Mouse (Mus musculus) heart, adult 11 months (tissue): ENCODE data around the gene Acot7.

Experiments
- DNase-seq: peaks from one replicate; pipeline ENCODE4 v3.0.0; 2022

Gene Acot7

GRCm38 (mm10) chr4:152276389-152277347 is 98.7 kb downstream of the Acot7 start:
- peak; percentile 91 for DNase-seq

DNA sequence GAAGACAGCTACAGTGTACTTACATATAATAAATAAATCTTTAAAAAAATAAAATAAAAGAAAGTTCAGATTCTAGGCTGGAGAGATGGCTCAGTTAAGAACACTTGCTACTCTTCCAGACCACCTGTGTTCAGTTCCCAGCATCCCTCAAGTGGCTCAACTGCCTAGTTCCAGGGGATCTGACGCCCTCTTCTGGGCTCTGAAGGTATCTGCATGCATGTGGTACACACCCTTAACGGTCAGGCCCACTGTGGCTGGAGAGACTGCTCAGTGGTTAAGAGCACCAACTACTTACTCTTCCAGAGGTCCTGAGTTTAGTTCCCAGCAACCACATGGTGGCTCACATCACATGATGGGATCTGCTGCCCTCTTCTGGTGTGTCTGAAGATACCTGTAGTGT is 100.0 kb downstream of the Acot7 start:
- no peak for DNase-seq

- no peak for DNase-seq
Measured at GRCm38 (mm10) chr4:152278986-152279385, 101.1 kb downstream of the Acot7 start.

- DNase-seq = no peak
Measured at GRCm38 (mm10) chr4:152281601-152282000, 103.7 kb downstream of the Acot7 start.

GRCm38 (mm10) chr4:152282721-152283120 is 104.8 kb downstream of the Acot7 start:
- DNase-seq = no peak

- DNase-seq = peak; percentile 97
Measured at GRCm38 (mm10) chr4:152283186-152283950, 105.4 kb downstream of the Acot7 start.

- peak; percentile 97 for DNase-seq
Measured at GRCm38 (mm10) chr4:152285505-152285904, 107.6 kb downstream of the Acot7 start.

DNA sequence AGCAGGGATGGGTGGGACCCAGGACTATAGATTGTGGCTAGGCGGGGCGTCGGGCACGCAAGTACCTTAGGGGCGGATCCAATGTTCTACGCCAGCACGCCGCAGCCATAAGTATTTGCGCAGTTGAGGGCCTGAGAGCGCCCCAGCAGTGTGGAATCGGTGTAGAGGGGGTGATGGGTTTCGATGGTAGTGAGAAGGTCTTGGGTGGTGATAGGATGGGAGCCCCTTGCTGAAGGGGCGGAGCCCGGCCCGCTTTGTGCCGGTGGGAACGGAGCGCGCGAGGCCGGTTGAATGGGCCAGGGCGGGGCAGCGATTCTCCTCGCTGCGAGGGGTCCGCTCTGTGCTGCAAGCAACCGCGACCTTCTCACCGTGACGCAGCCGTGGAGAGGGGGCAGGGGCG is 108.2 kb downstream of the Acot7 start:
- peak; percentile 91 for DNase-seq

DNA sequence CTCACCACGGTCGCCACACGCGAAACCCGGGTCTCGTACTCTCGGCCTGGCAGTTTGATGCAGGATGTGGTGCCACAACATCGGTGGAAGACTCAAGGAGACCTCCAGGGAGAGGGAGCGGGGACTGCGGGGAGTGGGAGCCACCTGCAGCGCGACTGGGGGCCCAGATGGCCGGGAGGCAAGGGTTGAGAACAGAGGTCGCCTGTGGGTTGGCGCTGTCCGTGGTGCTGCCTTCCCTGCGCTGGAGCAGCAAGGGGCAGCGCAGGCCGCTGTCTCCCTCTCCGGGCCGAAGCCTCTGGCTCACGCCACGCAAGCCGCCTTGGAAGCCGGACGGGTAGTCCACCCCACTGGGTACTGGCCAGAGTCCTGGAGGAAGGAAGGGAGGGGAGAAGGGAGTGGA is 109.0 kb downstream of the Acot7 start:
- DNase-seq = peak; percentile 94

GRCm38 (mm10) chr4:152287317-152288120 is 109.6 kb downstream of the Acot7 start:
- DNase-seq = peak; percentile 90

DNA sequence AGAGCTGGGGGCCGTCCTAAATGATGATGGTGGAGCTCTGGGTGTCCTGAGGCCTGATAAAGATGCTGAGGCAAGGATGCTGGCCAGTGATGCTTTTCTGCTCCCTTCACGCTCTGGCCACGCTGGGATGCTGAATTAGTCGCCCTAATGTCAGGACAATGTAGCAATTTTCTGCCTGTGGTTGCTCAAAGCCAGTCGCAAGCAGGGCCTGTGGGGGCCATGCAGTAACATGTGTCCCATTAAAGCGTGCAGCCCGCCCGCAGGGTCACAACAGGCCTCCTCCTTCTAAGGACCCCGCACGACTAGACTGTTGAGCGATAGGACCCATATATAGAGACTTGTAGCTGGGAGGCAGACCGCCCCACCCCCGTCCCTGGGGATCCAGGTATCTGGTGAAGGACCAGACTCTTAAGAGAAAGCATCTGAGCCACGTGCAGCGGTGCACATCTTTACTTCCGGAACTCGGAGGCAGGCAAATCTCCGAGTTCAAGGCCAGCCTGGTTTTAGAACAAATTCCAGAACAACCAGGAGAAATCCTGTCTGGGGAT is 110.5 kb downstream of the Acot7 start:
- DNase-seq = no peak

GRCm38 (mm10) chr4:152290385-152290784 is 112.5 kb downstream of the Acot7 start:
- DNase-seq = no peak

GRCm38 (mm10) chr4:152290991-152291390 is 113.1 kb downstream of the Acot7 start:
- no peak for DNase-seq

- no peak for DNase-seq
Measured at GRCm38 (mm10) chr4:152291562-152291961, 113.6 kb downstream of the Acot7 start, which contains the start of gene Hes3. TSS of gene Hes3 (minus strand) at chr4:152291662.

DNA sequence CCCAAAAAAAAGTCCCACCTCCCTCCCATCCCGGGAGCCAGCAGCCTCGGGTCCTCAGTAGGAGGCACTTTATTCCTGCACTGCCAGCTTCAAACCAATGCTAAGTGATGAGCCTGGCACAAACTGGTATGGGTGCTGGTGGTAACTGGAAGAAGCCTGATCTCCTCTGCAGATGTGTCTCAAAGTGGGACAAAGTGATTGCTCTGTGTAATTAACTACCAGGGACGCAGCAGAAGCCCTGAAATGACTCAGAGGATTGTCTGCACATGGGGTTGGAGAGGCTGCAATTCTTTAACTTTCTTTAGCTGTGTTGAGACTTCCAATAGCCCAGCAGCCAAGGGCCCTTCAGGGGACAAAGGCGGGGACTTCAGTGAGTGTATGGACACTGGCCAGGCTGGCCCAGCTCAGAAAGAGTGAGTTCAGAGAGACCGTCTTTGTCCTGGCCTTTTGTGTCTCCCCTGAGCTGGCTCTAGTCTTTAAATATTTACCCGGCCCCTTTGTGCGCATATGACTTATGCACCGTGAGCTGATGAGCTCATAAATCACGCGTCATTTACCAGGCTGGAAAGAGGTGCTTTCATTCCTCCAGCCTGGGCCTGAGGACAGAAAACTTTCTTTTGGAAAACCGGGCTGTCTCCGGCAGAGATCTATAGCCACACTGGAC is 114.3 kb downstream of the Acot7 start:
- no peak for DNase-seq

- DNase-seq = peak; percentile 92
Measured at GRCm38 (mm10) chr4:152294188-152294929, 116.4 kb downstream of the Acot7 start.

DNA sequence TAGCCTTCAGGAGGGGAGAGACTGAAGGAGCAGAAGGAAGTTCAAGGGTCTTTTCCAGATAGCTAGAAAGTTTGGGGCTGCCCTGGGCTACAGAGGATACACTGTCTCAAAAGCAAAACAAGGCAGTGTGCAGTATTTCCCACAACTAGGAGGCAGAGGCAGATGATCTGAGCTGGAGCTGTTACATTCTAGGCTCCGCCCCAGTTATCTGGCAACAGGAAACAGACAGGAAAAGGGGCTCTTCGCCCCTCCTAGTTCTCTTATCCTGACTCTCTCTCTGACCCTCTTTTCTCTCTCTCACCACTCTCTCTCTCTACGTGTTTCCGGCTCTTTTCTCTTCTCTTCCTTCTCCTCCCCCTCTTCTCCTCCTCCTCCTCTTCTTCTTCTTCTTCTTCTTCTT is 118.0 kb downstream of the Acot7 start:
- DNase-seq = no peak

GRCm38 (mm10) chr4:152296371-152296770 is 118.4 kb downstream of the Acot7 start:
- DNase-seq = no peak

GRCm38 (mm10) chr4:152296874-152297861 is 119.2 kb downstream of the Acot7 start, which contains the start of gene Icmt:
TSS of gene Icmt (plus strand) at chr4:152297227.
- peak; percentile 100 for DNase-seq

DNA sequence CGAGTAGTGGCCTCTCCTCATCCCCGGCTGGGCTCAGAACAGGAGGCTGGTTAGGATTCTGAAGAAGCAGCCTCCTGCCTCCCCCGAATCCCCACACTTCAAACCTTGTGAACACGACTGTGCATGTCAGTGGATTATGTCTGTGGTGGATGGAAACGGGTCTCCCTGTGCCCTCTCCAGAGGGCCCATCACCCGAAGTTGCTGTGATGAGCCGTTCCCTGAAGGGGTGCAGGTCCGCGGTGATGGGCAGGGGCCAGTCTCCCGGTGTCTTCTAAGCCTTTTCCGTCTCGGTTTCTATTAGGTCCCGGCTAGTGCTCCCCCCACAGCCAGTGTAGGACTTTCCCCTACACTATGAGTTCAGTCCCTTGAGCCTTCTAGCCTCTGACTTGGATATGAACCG is 120.9 kb downstream of the Acot7 start:
- peak; percentile 91 for DNase-seq
